Mouse (Mus musculus) spleen, postnatal 36 days (tissue): ENCODE measurements around the gene Inpp4a.

ENCODE experiments used
- DNase-seq, 2 experiments: peaks; one replicate each; pipeline ENCODE4 v3.0.0; 2022; ENCODE audit warnings: low spot score in 2 of 2, mixed read lengths in 1 of 2

Inpp4a gene

DNA sequence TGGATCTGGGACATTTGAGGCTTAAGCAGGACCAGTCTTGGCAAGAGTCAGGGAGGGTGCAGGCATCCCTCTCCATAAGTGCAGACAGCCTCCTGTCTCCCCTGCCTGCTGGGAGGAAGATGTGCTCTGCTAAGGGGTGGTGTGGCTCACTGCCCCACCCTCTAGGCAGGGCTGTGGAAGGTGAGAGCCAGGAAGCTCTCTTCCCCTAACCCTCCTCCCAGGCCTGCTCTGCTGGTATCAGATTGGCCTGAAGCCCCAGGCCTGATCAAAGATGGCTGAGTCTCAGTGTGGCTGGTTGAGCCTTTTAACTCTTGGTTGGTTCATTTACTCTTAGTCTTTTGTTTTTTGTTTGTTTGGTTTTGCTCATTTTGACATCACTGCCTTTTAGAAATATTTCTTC, 110.0 kb downstream of the Inpp4a start:
- DNase-seq, result no peak

- no peak for DNase-seq
These were observed 115.7 kb downstream of the Inpp4a start for GRCm38 (mm10) chr1:37415394-37415793.

- peak; percentile 48 to 51 for DNase-seq
These were observed 119.8 kb downstream of the Inpp4a start for GRCm38 (mm10) chr1:37419420-37419819.

DNA sequence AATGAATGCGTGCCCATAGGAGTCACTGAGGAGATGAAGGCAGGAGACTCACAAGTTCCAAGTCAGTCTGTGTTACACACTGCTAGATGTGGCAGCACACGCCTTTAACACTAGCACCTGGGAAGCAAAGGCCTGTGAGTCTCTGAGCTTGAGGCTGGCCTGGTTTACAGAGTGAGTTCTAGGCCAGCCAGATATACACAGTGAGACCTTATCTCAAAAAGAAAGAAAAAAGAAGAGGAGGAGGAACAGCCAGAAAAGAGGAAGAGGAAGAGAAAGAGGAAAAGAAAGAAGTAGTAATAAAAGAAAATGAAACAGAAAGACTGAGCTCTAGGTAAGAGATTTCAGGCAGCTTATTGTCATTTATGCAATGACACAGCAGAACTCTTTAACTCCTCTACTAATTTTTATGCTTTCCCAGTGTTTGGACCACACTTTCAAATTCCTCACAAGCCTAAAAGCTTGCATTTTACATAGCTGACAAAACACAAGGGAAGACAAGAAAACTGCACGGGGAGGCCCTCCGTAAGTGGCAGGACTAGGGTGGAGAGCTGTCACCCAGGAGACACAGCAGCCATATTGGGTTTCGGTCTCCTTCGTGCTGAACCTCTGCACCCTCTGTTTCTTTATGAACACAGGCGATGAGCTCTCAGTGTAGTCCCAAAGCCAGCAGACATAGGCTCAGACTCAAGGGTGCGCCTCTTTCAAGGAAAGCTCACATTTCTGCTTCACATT, 127.6 kb downstream of the Inpp4a start:
- DNase-seq, result no peak

DNA sequence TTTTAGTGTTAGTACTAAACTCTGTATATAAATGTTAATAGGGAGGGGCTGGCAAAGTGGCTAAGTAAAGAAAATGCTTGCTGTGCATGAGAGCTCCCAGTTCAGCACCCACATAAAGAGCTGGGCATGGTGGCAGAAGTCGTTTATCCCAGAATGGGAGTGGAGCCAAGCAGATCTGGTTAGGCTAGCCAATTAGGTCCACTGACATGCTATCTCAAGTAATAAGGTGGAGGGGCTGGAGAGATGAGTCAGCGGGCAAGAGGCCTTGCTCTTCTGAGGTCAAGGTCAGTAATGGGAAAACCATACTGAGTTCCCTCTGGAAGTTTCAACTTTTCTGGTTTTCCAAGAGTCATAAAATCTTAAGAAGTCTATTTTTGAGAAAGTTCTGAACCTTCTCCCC, 129.2 kb downstream of the Inpp4a start:
- no peak for DNase-seq

GRCm38 (mm10) chr1:37429366-37430296, 130.0 kb downstream of the Inpp4a start, which contains the start of the genes Coa5 and Unc50:
Gene Coa5 (minus strand): TSS chr1:37430103.
Gene Unc50 (plus strand): TSS chr1:37430139.
- DNase-seq, result peak; percentile 95 to 96

DNA sequence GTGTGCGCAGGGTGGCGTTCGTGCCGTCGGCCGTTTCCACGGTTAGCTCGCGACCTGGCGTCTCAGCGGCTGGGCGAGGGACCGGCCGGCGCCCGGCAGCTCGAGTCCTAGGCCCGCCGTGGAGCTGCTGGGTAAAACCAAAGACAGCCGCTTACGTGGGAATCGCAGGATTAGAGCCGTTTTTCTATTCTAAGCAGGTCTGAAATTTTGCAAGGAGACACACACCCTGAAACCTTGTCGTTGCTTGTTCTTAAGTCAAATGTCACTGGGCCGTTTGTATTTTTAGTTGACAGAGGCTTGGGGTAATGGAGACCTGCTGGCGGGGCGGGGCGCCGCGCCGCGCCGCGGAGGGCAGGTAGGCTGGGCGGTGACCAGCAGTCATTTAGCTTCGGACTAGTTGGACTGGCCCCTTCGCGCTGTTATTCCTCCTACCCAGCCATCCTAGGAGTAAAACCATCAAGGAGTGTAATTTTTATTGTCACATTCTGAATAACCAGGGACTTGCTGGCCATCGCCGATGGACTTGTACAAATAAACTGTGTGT, 130.7 kb downstream of the Inpp4a start:
- DNase-seq, result peak in 1 of 2 experiments; percentile 23

DNA sequence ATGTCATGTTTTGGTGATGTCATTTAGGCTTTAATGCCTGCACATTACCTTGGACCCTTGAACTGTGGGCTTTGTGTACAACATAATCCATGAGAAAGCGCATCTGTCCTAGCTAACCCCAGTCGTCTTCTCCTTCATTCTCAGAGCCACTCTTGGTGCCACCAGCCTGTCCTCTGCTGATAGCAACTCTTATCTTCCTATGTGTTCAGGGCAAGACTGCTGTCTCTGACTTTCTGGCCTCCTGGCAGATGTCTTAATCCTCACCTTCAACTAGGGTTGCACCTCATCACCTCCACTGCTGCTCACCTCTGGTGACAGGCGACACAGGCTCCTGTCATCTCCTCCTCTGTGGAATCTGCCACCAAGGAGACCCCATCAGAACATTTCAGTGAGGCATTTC, 136.8 kb downstream of the Inpp4a start:
- peak in 1 of 2 experiments; percentile 8 for DNase-seq

- no peak for DNase-seq
These were observed 143.5 kb downstream of the Inpp4a start for GRCm38 (mm10) chr1:37442848-37443835.

GRCm38 (mm10) chr1:37448361-37449095, 148.9 kb downstream of the Inpp4a start:
- DNase-seq, result peak; percentile 50 to 58

DNA sequence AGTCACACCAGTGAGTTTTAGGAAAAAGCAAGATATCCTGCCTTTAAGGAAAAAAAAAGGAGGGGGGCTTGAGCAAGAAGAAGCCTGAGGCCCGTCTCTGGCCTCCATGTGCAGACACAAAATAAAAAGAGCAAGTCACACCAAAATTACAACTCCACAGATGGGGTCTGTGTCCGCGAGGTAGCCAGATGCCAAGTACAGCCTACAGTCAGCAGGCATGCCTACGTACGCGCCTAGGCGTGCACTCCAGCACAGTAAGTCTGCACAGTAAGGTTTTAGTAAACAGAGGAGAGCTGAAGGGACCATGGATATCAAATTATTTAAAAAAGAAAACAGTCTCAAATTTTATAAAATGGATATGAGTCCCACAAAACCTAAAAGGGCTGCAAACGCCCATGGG, 151.6 kb downstream of the Inpp4a start:
- DNase-seq, result no peak

- DNase-seq, result no peak
These were observed 157.9 kb downstream of the Inpp4a start for GRCm38 (mm10) chr1:37457546-37457945.
